Mouse (Mus musculus): ENCODE data around the gene Mpdu1.

Gene Mpdu1

DNA sequence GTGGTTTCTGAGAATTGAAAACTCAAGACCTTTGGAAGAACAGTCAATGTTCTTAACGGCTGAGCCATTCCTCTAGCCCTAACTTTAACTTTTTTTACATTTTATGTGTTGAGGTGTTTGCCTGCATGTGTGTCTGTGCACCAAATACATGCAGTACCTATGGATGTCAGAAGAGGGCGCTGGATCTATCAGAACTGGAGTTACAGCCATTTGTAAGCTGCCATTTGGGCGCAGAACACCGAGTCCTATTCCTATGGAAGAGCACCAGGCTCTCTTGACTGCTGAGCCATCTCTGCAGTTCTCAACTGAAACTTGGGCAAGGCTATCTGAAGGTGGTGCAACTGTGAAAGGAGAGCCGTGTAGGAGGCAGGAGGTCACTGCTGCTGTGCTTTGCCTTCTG, 36.1 kb upstream of the Mpdu1 start:
- ChIA-PET POLR2A (interaction anchor here in 3 of 4 experiments (0.6 to 24.5 kb wide), 26 partner anchors 8 to 604 kb away, joined by 3 to 672 read pairs (median 10); partner anchors contain the start of genes Senp3 (in 3 of the 3), Cd68 (in 2 of the 3), Mpdu1 (in 2 of the 3) and Sox15 (in 2 of the 3)), CTCF (interaction anchor here in 3 of 4 experiments (0.5 to 3.9 kb wide), 19 partner anchors 9 to 253 kb away, joined by 3 to 16 read pairs (median 4); partner anchors contain the start of genes Senp3 (in 1 of the 3) and Sox15 (in 1 of the 3))

DNA sequence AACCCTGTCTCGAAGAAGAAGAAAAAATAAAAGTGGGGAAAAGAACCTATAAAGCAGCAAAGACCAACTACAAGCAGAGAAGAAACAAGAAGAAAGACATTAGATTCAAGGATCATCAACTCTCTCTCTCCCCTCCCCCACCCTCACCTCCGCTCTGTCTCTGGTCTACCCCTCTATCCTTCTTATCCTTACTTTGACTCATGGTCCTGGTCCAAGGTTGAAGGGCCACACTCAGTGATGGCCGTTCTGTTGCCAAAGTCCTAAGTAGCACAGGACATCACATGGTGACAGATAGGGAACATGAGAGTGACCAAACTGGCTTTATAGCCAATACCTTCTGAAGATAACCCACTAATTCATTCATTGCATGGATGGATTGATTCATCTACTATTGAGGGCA, 35.0 kb upstream of the Mpdu1 start:
- ChIA-PET CTCF (no interaction called here), POLR2A (interaction anchor here in 3 of 4 experiments (3.9 to 24.5 kb wide), 5 partner anchors 12 to 19 kb away, joined by 14 to 672 read pairs (median 132); partner anchors contain the start of genes Senp3 (in 2 of the 3), Eif4a1 (in 1 of the 3) and Tnfsf13 (in 1 of the 3))

DNA sequence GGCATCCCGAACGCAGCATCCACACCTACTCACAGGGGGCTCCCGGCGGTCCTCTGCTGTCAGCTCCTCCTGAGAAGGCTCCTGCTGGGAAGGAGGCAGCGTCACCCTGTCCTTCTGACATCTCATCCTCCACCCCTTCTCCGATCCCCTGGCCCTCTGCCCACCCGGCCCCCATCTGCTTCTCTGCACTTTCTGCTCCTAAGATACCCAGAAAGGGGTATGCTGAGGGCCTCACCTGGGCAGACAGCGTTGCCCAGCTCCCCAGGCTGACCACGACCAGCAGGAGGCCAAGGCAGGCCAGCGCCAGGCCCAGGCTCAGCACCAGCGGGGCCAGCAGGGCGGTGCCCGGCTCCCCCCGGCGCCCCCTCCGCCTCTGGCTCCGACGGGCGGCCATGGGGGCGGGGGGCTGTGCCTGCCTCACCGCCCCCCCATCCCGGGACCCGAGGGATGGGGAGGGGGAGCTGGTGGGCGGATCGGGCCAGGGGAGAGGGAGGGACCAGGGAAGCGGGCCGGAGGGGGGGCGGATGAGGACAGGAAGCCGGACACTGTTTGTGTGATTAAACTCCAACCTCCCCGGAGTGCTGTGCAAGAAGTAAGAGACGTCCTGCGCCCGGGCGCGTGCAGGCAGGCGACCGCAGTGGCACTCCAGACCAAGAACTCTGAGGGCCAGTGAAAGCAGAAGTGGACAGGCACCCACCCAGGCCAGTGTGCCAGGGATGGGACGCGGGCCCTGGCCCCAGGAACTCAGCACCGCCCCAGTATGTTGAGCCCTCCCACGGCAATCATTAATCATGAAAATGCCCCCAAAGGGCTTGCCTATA, 33.1 kb upstream of the Mpdu1 start, which contains the start of the genes Tnfsf12 and Tnfsfm13:
Gene Tnfsf12 (minus strand): TSS at position 489 of the 821 bp plus-strand sequence.
Gene Tnfsfm13 (minus strand): TSS at position 738 of the 821 bp plus-strand sequence.
- ChIA-PET POLR2A (interaction anchor here in 3 of 4 experiments (0.6 to 9.5 kb wide), 15 partner anchors 9 to 74 kb away, joined by 3 to 154 read pairs (median 5); partner anchors contain the start of genes Senp3 (in 2 of the 3), Tnfsf13 (in 2 of the 3), Cd68 (in 1 of the 3) and Sat2 (in 1 of the 3)), CTCF (interaction anchor here in 1 of 4 experiments (0.8 to 2.0 kb wide), 3 partner anchors 11 to 63 kb away, joined by 3 to 4 read pairs (median 4); partner anchors contain the start of genes Fxr2 and Tnfsf13)

DNA sequence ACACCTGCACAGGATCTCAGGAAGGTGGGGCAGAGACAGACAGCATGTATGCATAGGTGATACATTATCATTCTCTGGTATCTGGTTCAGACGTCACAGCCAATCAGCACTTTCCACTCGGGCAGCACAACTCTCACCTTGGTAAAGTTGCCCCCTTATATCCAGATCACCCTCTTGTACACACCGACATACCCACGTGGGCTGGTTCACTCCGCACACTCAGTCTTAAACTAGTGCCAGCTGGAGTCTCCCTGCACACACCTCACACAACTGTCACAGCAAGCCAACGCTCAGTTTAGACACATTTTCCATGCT, 32.6 kb upstream of the Mpdu1 start:
- CTCF ChIA-PET = interaction anchor here in 1 of 4 experiments (0.8 to 2.0 kb wide), 2 partner anchors 10 to 62 kb away, joined by 3 to 4 read pairs; partner anchors contain the start of genes Fxr2 and Tnfsf13
- POLR2A ChIA-PET = interaction anchor here in 2 of 4 experiments (0.8 to 9.5 kb wide), 11 partner anchors 8 to 29 kb away, joined by 3 to 154 read pairs (median 7); partner anchors contain the start of genes Senp3 (in 2 of the 2), Tnfsf13 (in 2 of the 2) and Cd68 (in 1 of the 2)

DNA sequence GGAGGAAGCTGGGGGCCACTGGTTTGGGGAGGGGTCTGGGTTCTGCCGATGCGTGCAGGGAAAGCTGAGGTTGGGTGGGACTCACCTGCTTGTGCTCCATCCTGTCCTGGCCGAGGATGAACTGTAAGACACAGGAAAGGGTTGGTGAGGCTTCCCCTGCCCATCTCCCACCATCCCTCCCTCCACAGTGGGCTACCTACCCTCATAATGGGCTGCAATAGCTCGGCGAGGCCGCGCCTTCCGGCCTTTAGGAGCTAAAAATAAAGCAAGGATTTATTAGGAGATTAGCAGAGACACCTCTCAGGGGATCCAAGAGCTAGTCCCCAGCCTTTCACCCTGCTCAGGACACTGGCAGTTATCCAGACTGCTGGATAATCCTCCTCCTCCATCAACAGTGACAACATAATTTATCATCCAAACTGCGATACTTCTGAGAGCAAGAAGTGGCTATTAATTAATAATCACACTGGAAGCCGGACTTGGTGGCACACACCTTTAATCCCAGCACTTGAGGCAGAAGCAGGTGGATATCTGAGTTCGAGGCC, 31.1 kb upstream of the Mpdu1 start:
- ChIA-PET POLR2A (interaction anchor here in 3 of 4 experiments (0.7 to 9.5 kb wide), 22 partner anchors 7 to 298 kb away, joined by 3 to 154 read pairs (median 4); partner anchors contain the start of genes Senp3 (in 2 of the 3), Sox15 (in 2 of the 3), Tnfsf13 (in 2 of the 3) and Cd68 (in 1 of the 3)), CTCF (interaction anchor here in 3 of 4 experiments (0.5 to 1.4 kb wide), 7 partner anchors 8 to 257 kb away, joined by 3 to 5 read pairs (median 4); partner anchors contain the start of genes Sox15 (in 2 of the 3) and Tnfsf13 (in 1 of the 3))

DNA sequence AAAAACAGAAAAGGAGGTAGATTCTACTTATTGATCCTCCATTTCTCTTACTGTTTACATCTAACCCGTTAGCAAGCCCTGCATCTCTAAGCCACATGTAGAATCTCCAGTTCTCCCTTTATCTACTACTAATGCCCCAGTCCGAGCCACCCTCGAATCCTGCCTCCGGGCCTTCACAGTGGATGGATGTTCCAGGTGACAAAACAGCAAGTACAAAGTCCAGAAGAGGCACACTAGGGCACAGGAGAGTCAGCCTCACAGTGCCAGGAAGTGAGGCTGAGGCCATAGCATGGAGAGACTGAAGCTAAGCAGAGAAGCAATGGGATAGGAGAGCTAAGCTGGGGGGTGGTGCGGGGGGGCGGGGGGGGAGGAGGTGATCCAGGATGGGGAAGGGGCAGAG, 30.4 kb upstream of the Mpdu1 start:
- POLR2A ChIA-PET = interaction anchor here in 3 of 4 experiments (0.6 to 9.5 kb wide), 22 partner anchors 8 to 299 kb away, joined by 3 to 154 read pairs (median 6); partner anchors contain the start of genes Senp3 (in 3 of the 3), Sox15 (in 2 of the 3) and Tnfsf13 (in 2 of the 3)

DNA sequence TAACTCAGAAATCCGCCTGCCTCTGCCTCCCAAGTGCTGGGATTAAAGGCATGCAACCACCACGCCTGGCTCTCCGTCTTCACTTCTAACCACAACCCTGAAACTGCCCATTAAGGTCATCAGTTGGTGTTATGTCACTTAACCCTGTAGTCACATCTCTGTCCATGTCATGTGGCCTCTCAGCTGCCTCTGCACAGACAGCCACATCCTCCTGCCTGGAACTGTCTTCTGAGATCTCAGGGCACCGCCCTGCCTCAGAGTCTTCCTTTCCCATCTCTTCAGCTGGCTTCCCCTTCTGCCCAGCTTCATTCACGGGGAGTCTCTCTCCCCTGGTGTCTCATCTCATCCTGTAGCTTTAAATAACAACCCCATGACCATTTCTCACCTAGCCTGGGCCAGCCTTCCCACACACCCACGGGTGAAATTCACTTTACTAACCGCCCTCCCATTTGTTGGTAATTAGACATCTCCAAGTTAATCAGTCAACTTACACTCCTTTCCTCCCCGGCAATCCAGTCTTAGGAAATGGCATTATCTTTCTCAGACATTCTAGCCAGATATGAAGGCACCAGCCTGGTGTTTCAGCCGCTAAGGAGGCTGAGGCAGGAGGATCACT, 29.9 kb upstream of the Mpdu1 start:
- POLR2A ChIA-PET = interaction anchor here in 3 of 4 experiments (0.6 to 9.5 kb wide), 14 partner anchors 8 to 112 kb away, joined by 3 to 154 read pairs (median 6); partner anchors contain the start of genes Senp3 (in 2 of the 3), Sox15 (in 1 of the 3), Trp53 (in 1 of the 3) and Wrap53 (in 1 of the 3)
- CTCF ChIA-PET = interaction anchor here in 1 of 4 experiments (0.6 to 1.2 kb wide), 3 partner anchors 12 to 24 kb away, joined by 3 to 4 read pairs (median 3); no protein-coding TSS in a partner anchor

More for the DNA sequence above, 30.4 kb upstream of the Mpdu1 start:
- CTCF ChIA-PET = interaction anchor here in 3 of 4 experiments (0.5 to 1.3 kb wide), 5 partner anchors 11 to 38 kb away, joined by 3 to 4 read pairs (median 3); partner anchors contain the start of gene Sox15 (in 2 of the 3)

DNA sequence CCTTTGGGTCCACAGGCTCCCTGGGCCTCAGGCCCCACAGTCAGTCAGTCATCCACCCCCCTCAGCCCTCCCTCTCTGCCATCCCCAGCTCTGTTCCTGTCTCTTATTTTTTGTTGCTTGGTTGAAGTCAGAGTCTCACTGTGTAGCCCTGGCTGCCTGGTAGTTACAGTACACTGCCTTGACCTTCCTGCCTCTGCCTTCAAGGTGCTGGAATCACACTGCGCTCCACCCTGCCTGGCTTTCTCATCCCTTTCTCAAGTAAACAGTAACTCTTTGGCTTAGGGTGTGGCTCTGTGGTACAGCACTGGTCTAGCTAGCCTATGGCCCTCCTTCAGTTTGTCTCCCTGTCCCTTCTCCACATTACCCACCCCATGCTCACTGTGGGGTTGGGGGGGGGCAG, 27.4 kb upstream of the Mpdu1 start:
- CTCF ChIA-PET = interaction anchor here in 3 of 4 experiments (0.8 to 2.0 kb wide), 6 partner anchors 9 to 244 kb away, joined by 3 to 6 read pairs (median 4); partner anchors contain the start of gene Fxr2 (in 1 of the 3)
- POLR2A ChIA-PET = interaction anchor here in 3 of 4 experiments (0.6 to 9.5 kb wide), 26 partner anchors 8 to 231 kb away, joined by 3 to 154 read pairs (median 6); partner anchors contain the start of genes Senp3 (in 2 of the 3), Cd68 (in 1 of the 3) and Fxr2 (in 1 of the 3)

DNA sequence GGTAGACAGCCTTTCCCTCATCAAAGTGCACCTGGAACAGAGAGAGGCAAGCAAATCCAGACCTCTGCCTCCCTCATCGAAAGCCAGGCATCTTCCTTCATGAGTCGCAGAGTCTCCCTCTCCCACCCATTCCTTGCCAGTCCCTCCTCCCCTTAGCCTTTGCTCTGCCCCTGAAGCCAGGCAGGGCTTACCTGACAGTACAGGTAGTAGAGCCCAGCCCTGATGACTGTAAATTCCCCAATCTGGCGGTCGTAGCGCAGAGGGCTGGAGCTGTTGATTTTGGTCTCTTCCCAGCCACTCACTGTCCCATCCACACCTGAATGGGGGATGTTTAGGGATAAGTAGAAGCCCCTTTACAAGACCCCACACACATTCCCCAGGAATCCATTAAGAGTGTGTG, 24.6 kb upstream of the Mpdu1 start:
- POLR2A ChIA-PET = interaction anchor here in 3 of 4 experiments (0.5 to 16.3 kb wide), 31 partner anchors 8 to 269 kb away, joined by 3 to 672 read pairs (median 6); partner anchors contain the start of genes Cd68 (in 3 of the 3), Mpdu1 (in 2 of the 3), Sox15 (in 2 of the 3) and Tnfsf12 (in 2 of the 3)
- CTCF ChIA-PET = interaction anchor here (0.5 to 8.3 kb wide), 11 partner anchors 12 to 363 kb away, joined by 3 to 155 read pairs (median 4); partner anchors contain the start of genes Cntrob (in 1 of the 4) and Trappc1 (in 1 of the 4)

DNA sequence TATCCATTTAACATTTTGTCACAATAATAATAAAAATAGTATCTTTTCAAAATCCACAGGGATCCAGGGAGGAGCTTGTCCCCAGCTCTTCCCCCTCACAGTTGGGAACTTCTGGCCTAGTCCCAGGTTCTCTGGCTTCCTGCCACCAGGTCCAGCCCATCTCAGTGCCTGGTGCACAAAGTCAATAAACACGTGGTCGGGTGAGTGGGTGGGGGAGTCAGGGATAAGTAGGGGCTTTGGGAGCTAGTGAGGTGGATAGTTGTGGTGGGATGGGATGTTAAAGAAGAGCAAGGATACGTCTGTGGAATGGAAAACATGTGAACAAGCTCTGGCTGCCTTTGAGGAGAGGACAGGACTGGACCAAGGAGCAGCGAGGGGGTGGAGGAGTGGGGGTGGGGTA, 23.9 kb upstream of the Mpdu1 start:
- POLR2A ChIA-PET = interaction anchor here in 3 of 4 experiments (0.5 to 16.3 kb wide), 41 partner anchors 8 to 328 kb away, joined by 3 to 672 read pairs (median 5); partner anchors contain the start of genes Cd68 (in 2 of the 3), Mpdu1 (in 2 of the 3), Sox15 (in 2 of the 3) and Tnfsf12 (in 2 of the 3)
- CTCF ChIA-PET = interaction anchor here (0.5 to 8.3 kb wide), 12 partner anchors 12 to 363 kb away, joined by 3 to 155 read pairs (median 4); partner anchors contain the start of genes Cntrob (in 1 of the 4), Fxr2 (in 1 of the 4) and Trappc1 (in 1 of the 4)

DNA sequence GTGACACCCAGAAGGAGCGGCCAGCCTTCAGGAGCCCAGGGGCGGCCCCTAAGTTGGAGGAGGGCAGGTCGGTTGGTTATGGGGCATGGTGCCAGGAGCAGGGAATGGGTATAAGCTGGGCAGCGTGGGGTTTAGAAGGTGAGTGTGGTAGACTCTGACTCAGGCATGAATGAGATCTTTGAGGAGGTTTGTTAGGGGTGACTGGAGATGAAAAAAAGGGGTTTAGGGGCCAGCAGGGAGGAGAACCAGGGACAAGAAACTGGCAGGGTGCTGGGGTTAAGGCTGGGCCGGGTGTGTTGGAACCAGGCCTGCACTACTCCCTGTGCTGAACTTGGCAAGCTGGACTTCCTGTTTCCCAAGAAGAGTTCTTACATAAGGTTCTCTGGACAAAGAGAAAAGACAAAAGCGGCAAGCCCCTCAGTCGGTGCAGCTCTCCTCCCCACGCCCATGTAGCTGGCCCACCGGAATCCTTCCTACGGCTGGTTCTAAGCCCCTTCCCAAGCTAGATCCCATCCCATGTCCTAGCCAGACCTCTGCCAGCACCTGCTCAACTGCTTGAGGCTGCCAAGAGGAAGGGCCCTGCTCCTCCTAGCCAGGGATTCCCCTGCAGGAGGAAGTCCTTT, 23.2 kb upstream of the Mpdu1 start, which contains the start of gene Tnfsf13:
Gene Tnfsf13 (minus strand): TSS at position 259 of the 623 bp plus-strand sequence.
- CTCF ChIA-PET = interaction anchor here (0.5 to 8.3 kb wide), 17 partner anchors 8 to 730 kb away, joined by 3 to 155 read pairs (median 3); partner anchors contain the start of gene Fxr2 (in 2 of the 4)
- POLR2A ChIA-PET = interaction anchor here in 3 of 4 experiments (0.5 to 16.3 kb wide), 37 partner anchors 9 to 235 kb away, joined by 3 to 672 read pairs (median 5); partner anchors contain the start of genes Cd68 (in 2 of the 3), Fxr2 (in 2 of the 3), Mpdu1 (in 2 of the 3) and Sox15 (in 2 of the 3)

DNA sequence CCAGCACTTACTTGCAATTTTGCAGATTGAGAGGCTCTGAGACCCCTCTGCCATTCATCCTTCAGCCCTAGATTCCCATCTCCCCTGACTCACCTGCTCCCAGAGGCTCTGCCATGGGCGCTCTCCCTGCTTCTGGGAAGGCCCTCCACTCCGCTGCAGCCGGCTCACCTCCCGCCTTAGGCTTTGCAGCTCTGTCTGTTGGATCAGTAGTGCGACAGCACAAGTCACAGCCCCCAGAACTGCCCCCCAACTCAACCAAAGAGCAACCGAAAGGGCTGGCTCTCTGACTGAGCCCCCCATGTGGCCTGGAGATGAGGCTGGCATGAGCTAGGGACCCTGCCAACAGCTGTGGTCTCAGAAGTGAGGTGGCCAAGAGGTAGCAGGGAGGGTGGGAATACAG, 22.5 kb upstream of the Mpdu1 start:
- ChIA-PET CTCF (interaction anchor here (0.5 to 8.3 kb wide), 14 partner anchors 9 to 730 kb away, joined by 3 to 155 read pairs (median 4); partner anchors contain the start of genes Fxr2 (in 2 of the 4) and Sox15 (in 1 of the 4)), POLR2A (interaction anchor here in 3 of 4 experiments (0.6 to 16.3 kb wide), 24 partner anchors 10 to 236 kb away, joined by 3 to 672 read pairs (median 10); partner anchors contain the start of genes Cd68 (in 2 of the 3), Mpdu1 (in 2 of the 3), Sox15 (in 2 of the 3) and Tnfsf12 (in 2 of the 3))

DNA sequence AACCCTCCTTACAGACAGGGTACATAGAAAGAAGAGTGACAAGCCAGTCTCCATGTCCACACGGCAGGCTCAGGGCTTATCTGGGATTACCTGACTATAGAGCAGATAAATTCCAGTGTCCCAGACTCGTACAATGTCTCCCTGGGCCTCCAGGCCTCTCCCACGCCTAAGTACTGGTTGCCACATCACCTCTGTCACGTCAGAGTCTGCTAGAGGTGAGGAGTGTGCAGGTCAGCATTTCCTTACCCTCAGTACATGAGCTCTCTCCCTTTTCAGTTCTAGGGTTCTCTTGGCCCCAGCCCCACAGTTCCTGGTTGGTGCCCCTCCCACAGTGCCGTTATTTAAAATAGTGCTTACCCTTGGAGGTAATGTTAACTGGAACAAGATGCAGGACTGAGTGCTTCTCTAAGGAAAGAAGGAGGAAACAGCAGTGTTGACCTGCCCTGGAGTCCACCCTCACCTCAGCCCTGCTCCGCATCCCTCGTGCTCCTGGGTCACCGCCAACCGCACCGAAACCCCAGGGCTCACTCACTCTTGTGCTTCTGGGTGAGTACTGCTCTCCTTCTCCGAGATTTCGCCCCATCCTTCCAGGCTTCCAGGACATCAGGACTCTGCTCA, 21.8 kb upstream of the Mpdu1 start:
- CTCF ChIA-PET = interaction anchor here in 3 of 4 experiments (0.9 to 8.3 kb wide), 7 partner anchors 10 to 35 kb away, joined by 3 to 155 read pairs (median 5); partner anchors contain the start of gene Sox15 (in 1 of the 3)

DNA sequence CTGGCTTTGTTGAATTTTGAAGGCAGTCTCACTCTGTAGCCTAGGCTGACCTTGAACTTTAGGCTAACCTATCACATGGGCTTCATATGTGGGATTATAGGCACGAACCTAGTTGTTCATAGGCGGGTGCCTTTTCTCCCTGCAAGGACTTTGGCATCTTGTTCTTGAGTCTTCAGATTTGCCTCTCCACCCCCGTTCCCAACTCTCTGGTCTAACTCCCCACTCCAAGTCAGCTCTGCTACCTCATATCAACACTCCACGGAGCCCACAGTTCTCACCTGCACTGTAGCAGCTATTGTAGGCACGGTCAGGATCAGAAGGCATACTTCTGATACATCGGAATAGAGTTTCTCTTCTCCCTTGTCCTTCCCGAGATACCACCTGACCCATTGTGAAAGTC, 21.1 kb upstream of the Mpdu1 start:
- ChIA-PET POLR2A (interaction anchor here (1.0 to 16.3 kb wide), 22 partner anchors 9 to 103 kb away, joined by 3 to 672 read pairs (median 37); partner anchors contain the start of genes Cd68 (in 2 of the 4), Sox15 (in 2 of the 4), Tnfsf12 (in 2 of the 4) and Tnfsfm13 (in 2 of the 4)), CTCF (interaction anchor here in 3 of 4 experiments (0.6 to 8.3 kb wide), 9 partner anchors 10 to 265 kb away, joined by 3 to 155 read pairs (median 7); partner anchors contain the start of genes Fxr2 (in 1 of the 3) and Sox15 (in 1 of the 3))

More for the DNA sequence above, 21.8 kb upstream of the Mpdu1 start:
- POLR2A ChIA-PET = interaction anchor here (0.5 to 16.3 kb wide), 24 partner anchors 8 to 267 kb away, joined by 3 to 672 read pairs (median 30); partner anchors contain the start of genes Cd68 (in 2 of the 4), Tnfsf12 (in 2 of the 4), Tnfsfm13 (in 2 of the 4) and Atp1b2 (in 1 of the 4)

Data from embryonic stem cell, embryonic (primary cell).